Mouse (Mus musculus): ENCODE data around the gene Prkcd.
A peak's percentile ranks its signal among the peaks of the same experiment; 100 is the strongest.

Gene Prkcd

GRCm38 (mm10) chr14:30625856-30626726 is at the start of gene Prkcd:
Prkcd (minus strand) TSS chr14:30626210.
- DNase-seq, result peak; percentile 91 to 94

- no peak for DNase-seq
Observed at GRCm38 (mm10) chr14:30674947-30675346, 48.9 kb upstream of the Prkcd start.

GRCm38 (mm10) chr14:30671986-30672312 is 45.9 kb upstream of the Prkcd start:
- DNase-seq, result peak; percentile 92

- DNase-seq, result no peak
Observed at GRCm38 (mm10) chr14:30671095-30671985, 45.3 kb upstream of the Prkcd start.

GRCm38 (mm10) chr14:30670161-30670560 is 44.2 kb upstream of the Prkcd start:
- no peak for DNase-seq

GRCm38 (mm10) chr14:30666604-30667003 is 40.6 kb upstream of the Prkcd start:
- DNase-seq, result no peak

- DNase-seq, result peak; percentile 31 to 44
Observed at GRCm38 (mm10) chr14:30666061-30666460, 40.1 kb upstream of the Prkcd start.

- no peak for DNase-seq
Observed at GRCm38 (mm10) chr14:30655531-30655930, 29.5 kb upstream of the Prkcd start.

- no peak for DNase-seq
Observed at GRCm38 (mm10) chr14:30654691-30655228, 28.8 kb upstream of the Prkcd start.

- DNase-seq, result peak; percentile 99
Observed at GRCm38 (mm10) chr14:30653943-30654659, 28.1 kb upstream of the Prkcd start, which contains the start of gene Rft1. Rft1 (plus strand) TSS chr14:30654360.

GRCm38 (mm10) chr14:30650969-30651368 is 25.0 kb upstream of the Prkcd start:
- peak; percentile 80 to 90 for DNase-seq

GRCm38 (mm10) chr14:30649745-30650144 is 23.7 kb upstream of the Prkcd start:
- no peak for DNase-seq

GRCm38 (mm10) chr14:30648478-30648877 is 22.5 kb upstream of the Prkcd start:
- no peak for DNase-seq

GRCm38 (mm10) chr14:30646486-30646885 is 20.5 kb upstream of the Prkcd start:
- DNase-seq, result no peak

- DNase-seq, result no peak
Observed at GRCm38 (mm10) chr14:30645066-30645465, 19.1 kb upstream of the Prkcd start.

GRCm38 (mm10) chr14:30644026-30644425 is 18.0 kb upstream of the Prkcd start:
- no peak for DNase-seq

GRCm38 (mm10) chr14:30641748-30642147 is 15.7 kb upstream of the Prkcd start:
- DNase-seq, result no peak

- DNase-seq, result no peak
Observed at GRCm38 (mm10) chr14:30638686-30639085, 12.7 kb upstream of the Prkcd start.

- no peak for DNase-seq
Observed at GRCm38 (mm10) chr14:30638009-30638408, 12.0 kb upstream of the Prkcd start.

- DNase-seq, result peak; percentile 66 to 79
Observed at GRCm38 (mm10) chr14:30637087-30637486, 11.1 kb upstream of the Prkcd start.

GRCm38 (mm10) chr14:30636499-30636898 is 10.5 kb upstream of the Prkcd start:
- no peak for DNase-seq

- DNase-seq, result peak; percentile 53 to 68
Observed at GRCm38 (mm10) chr14:30635219-30635910, 9.4 kb upstream of the Prkcd start.

Data from kidney, postnatal 4 days (tissue).